Mouse (Mus musculus) brown adipose tissue, adult 24 weeks (tissue): ENCODE data around the gene Hist2h2aa2. TPM values are rescaled to one million over a fixed set of nuclear protein-coding genes. Genes with fewer than 3 reads are reported as not detected.
"Not testable (repeated sequence)": the region's sequence is repeated elsewhere in the genome, so short reads cannot be mapped to it uniquely, and the experiment has no call there.

Source experiments
- H3K27ac ChIP-seq: fragments of 200-500 bp; replicated peaks from 2 replicates; pipeline ENCODE4 v1.5.1; 2012; ENCODE audit warnings: low read depth, mild to moderate bottlenecking, low read length
- H3K4me1 ChIP-seq: fragments of 200-500 bp; 2 replicates; pipeline ENCODE4 v1.6.1; 2012; ENCODE audit warnings: low read length, mixed read lengths; ENCODE audit not compliant: control insufficient read depth, insufficient read depth, insufficient read length
- H3K4me3 ChIP-seq: fragments of 200-500 bp; 2 replicates; pipeline ENCODE4 v1.5.1; 2012; ENCODE audit warnings: low read depth, mild to moderate bottlenecking, low read length, moderate library complexity; ENCODE audit not compliant: insufficient read depth
- polyA plus RNA-seq: library from polyadenylated mRNA; stranded (reverse); fragments of >200 nt; gene quantifications from 2 replicates; pipeline ENCODE4 v1.2.4, GENCODE M21; 2012; ENCODE audit not compliant: missing spikeins, insufficient read depth, insufficient read length

The Hist2h2aa2 gene
- polyA plus RNA-seq, 1 experiment = 115 TPM

- H3K27ac ChIP-seq = no peak overlapping the region
- H3K4me3 ChIP-seq = no peak overlapping the region
- H3K4me1 ChIP-seq = no peaks in the 10 kb centered on the region
Observed at GRCm38 (mm10) chr3:96207819-96208218, 32.3 kb downstream of the Hist2h2aa2 start.

- no peak overlapping the region for H3K27ac ChIP-seq
Observed at GRCm38 (mm10) chr3:96199731-96200130, 40.3 kb downstream of the Hist2h2aa2 start.

GRCm38 (mm10) chr3:96198601-96199251 lies 41.4 kb downstream of the Hist2h2aa2 start:
- not testable (repeated sequence) for H3K4me1 ChIP-seq, H3K4me3 ChIP-seq, H3K27ac ChIP-seq

More at GRCm38 (mm10) chr3:96199731-96200130, 40.3 kb downstream of the Hist2h2aa2 start:
- Histone ChIP-seq H3K4me3 (no peak overlapping the region), H3K4me1 (no peaks in the 10 kb centered on the region)

GRCm38 (mm10) chr3:96198181-96198580 lies 41.9 kb downstream of the Hist2h2aa2 start:
- Histone ChIP-seq H3K4me3 (peak overlapping the region; percentile 3; the same call in 1 of the 2 replicates), H3K27ac (no peak overlapping the region), H3K4me1 (no peaks in the 10 kb centered on the region)

- Histone ChIP-seq H3K4me1 (no peaks in the 10 kb centered on the region), H3K4me3 (peak overlapping the region; percentile 91), H3K27ac (peak overlapping the region; percentile 87)
Observed at GRCm38 (mm10) chr3:96197129-96197749, 42.8 kb downstream of the Hist2h2aa2 start.

- Histone ChIP-seq H3K4me1 (no peaks in the 10 kb centered on the region), H3K27ac (peak overlapping the region; percentile 87; the same call in 1 of the 2 replicates)
Observed at GRCm38 (mm10) chr3:96196437-96197128, 43.5 kb downstream of the Hist2h2aa2 start.

GRCm38 (mm10) chr3:96195616-96196313 lies 44.3 kb downstream of the Hist2h2aa2 start:
- Histone ChIP-seq H3K27ac (no peak overlapping the region), H3K4me1 (no peaks in the 10 kb centered on the region), H3K4me3 (no peak overlapping the region)

More at GRCm38 (mm10) chr3:96196437-96197128, 43.5 kb downstream of the Hist2h2aa2 start:
- H3K4me3 ChIP-seq = peak overlapping the region; percentile 91

GRCm38 (mm10) chr3:96194966-96195365 lies 45.1 kb downstream of the Hist2h2aa2 start:
- H3K4me1 ChIP-seq = no peaks in the 10 kb centered on the region
- no peak overlapping the region for H3K27ac ChIP-seq
- no peak overlapping the region for H3K4me3 ChIP-seq

GRCm38 (mm10) chr3:96192977-96193376 lies 47.1 kb downstream of the Hist2h2aa2 start:
- H3K4me1 ChIP-seq = no peaks in the 10 kb centered on the region
- no peak overlapping the region for H3K4me3 ChIP-seq
- H3K27ac ChIP-seq = no peak overlapping the region

Other genes with a start within 250 kb of the Hist2h2aa2 start
- gene Plekho1, start 244.3 kb downstream of the Hist2h2aa2 start, polyA plus RNA-seq = 8.8 and 13.9 TPM in 2 replicates
- gene Vps45, start 181.8 kb downstream of the Hist2h2aa2 start, polyA plus RNA-seq = 16.6 and 23.7 TPM in 2 replicates
- 6.9 and 8.3 TPM in 2 replicates for gene Otud7b, start 135.7 kb downstream of the Hist2h2aa2 start, polyA plus RNA-seq
- 2.8 and 2.9 TPM in 2 replicates for gene Mtmr11, start 78.3 kb downstream of the Hist2h2aa2 start, polyA plus RNA-seq
- 11.4 and 13.6 TPM in 2 replicates for gene Sf3b4, start 67.9 kb downstream of the Hist2h2aa2 start, polyA plus RNA-seq
- not detected in 2 replicates for gene Sv2a, start 59.1 kb downstream of the Hist2h2aa2 start, polyA plus RNA-seq
- 36.7 and 42.5 TPM in 2 replicates for gene Bola1, start 20.6 kb downstream of the Hist2h2aa2 start, polyA plus RNA-seq
- not detected in 2 replicates for gene Hist2h2ab, start 20.4 kb downstream of the Hist2h2aa2 start, polyA plus RNA-seq
- not detected in 2 replicates for gene Hist2h2ac, start 19.4 kb downstream of the Hist2h2aa2 start, polyA plus RNA-seq
- 13.2 and 16.0 TPM in 2 replicates for gene Hist2h2be, start 19.2 kb downstream of the Hist2h2aa2 start, polyA plus RNA-seq
- gene Hist2h3c2, start 1.1 kb downstream of the Hist2h2aa2 start, polyA plus RNA-seq = 3.3 and 5.7 TPM in 2 replicates
- gene Hist2h2aa1, start 5.2 kb upstream of the Hist2h2aa2 start, polyA plus RNA-seq = not detected in 2 replicates
- gene Hist2h3c1, start 6.4 kb upstream of the Hist2h2aa2 start, polyA plus RNA-seq = not detected in 2 replicates
- gene Hist2h4, start 23.0 kb upstream of the Hist2h2aa2 start, polyA plus RNA-seq = 0.83 and 1.6 TPM in 2 replicates
- not detected in 2 replicates for gene Hist2h3b, start 28.4 kb upstream of the Hist2h2aa2 start, polyA plus RNA-seq
- not detected in 2 replicates for gene Hist2h2bb, start 29.5 kb upstream of the Hist2h2aa2 start, polyA plus RNA-seq
- 1.3 and 2.1 TPM in 2 replicates for gene Fcgr1, start 53.7 kb upstream of the Hist2h2aa2 start, polyA plus RNA-seq
- not detected in 2 replicates for gene BC107364, start 212.0 kb upstream of the Hist2h2aa2 start, polyA plus RNA-seq